Mouse (Mus musculus): ENCODE measurements at regions not wholly inside any gene's neighbourhood (a gene's known extent, or its start where the extent isn't known, plus 50 kb on each side); places are given as distances from the start of the nearest gene placed in this dataset.

DNA sequence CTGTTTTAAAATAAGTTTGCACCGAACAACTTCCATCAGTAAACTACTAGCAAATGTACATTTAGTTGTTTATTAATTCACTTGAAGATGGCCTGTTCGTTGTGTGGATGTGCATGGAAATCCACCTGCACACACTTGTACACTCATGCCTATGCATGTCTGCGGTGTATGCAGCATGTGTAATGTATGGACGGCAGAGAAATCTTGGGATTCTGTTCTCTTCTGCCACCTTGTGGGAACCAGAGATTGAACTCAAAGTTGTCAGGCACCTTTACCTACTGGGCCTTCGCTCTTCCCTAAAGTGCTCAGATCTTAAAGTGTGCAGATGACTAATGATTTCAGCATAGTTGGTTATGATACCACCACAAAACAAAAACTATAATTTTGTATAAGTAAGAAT lies 137.4 kb downstream of the Kitl start:
- Histone ChIP-seq H3K4me1 (replicated peaks; ENCODE audit: low read depth, low read length) (no peaks in the 10 kb centered on the region), H3K27me3 (ENCODE audit: insufficient read depth, low read length) (no peaks in the 10 kb centered on the region), H3K36me3 (ENCODE audit: insufficient read depth, low read length) (no peaks in the 10 kb centered on the region), H3K9me3 (ENCODE audit: low read length) (no peaks in the 10 kb centered on the region), H3K4me3 (replicated peaks; ENCODE audit: low read length) (no peak overlapping the region)
- no peak for TF ChIP-seq NANOG (IDR thresholded peaks at IDR 0.05; ENCODE audit: borderline replicate concordance, low read length)
- TF ChIP-seq CTCF (conservative IDR thresholded peaks at IDR 0.05; ENCODE audit: low read length), result 0 out of 2 replicates have a peak, but pooled peaks have one; percentile 8

DNA sequence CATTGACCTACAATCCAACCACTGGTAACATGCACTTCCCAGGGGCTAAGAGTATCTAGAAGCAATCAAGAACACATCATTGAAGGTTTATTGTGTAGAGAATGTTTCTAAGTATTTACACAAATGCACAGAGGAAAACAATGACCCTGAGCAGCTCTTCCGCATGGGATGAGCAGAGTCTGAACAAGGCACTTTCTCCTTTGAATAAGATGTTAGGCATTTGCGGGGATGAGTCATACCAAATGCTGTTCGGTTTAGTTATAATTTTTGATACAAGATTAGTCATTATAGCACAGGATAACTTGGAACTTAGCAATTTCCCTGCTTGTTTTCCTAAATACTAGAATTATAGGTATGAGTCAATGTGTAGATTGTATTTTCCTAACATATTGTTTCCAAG lies 137.9 kb downstream of the Kitl start:
- no peak for TF ChIP-seq POU5F1 (IDR thresholded peaks at IDR 0.05; ENCODE audit: borderline replicate concordance, low read length)
- no peak for TF ChIP-seq CTCF (conservative IDR thresholded peaks at IDR 0.05; ENCODE audit: low read length)
- TF ChIP-seq NANOG (IDR thresholded peaks at IDR 0.05; ENCODE audit: borderline replicate concordance, low read length), result no peak
- no peaks in the 10 kb centered on the region for H3K4me1 ChIP-seq (replicated peaks; ENCODE audit: low read depth, low read length)
- H3K9me3 ChIP-seq (ENCODE audit: low read length), result no peaks in the 10 kb centered on the region
- no peak overlapping the region for H3K4me3 ChIP-seq (replicated peaks; ENCODE audit: low read length)
- H3K36me3 ChIP-seq (ENCODE audit: insufficient read depth, low read length), result no peaks in the 10 kb centered on the region
- no peaks in the 10 kb centered on the region for H3K27me3 ChIP-seq (ENCODE audit: insufficient read depth, low read length)

DNA sequence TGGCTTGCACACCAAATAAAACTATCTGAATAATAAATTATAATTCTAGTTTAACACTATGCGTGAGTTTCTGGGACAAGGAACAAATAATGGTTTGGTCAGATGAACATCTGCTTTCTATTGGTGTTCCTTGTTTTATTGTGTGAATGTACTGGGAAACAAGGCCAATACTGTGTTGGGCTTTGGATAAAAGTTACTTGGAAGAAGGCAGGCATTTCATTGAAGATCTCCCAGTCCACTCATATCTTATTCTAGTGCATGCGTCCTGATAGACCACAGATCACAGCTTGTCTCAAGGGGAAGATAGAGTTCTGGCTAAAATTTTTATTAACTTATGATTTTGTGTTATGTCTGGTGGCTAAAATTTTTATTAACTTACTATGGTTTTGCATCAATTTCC lies 140.1 kb downstream of the Kitl start:
- Histone ChIP-seq H3K9me3 (ENCODE audit: low read length) (no peaks in the 10 kb centered on the region), H3K4me3 (replicated peaks; ENCODE audit: low read length) (no peak overlapping the region), H3K27me3 (ENCODE audit: insufficient read depth, low read length) (no peaks in the 10 kb centered on the region), H3K36me3 (ENCODE audit: insufficient read depth, low read length) (no peaks in the 10 kb centered on the region), H3K4me1 (replicated peaks; ENCODE audit: low read depth, low read length) (peaks cover 10% of the 10 kb centered on the region)
- TF ChIP-seq CTCF (conservative IDR thresholded peaks at IDR 0.05; ENCODE audit: low read length) (no peak), POU5F1 (IDR thresholded peaks at IDR 0.05; ENCODE audit: borderline replicate concordance, low read length) (no peak), NANOG (IDR thresholded peaks at IDR 0.05; ENCODE audit: borderline replicate concordance, low read length) (no peak)

DNA sequence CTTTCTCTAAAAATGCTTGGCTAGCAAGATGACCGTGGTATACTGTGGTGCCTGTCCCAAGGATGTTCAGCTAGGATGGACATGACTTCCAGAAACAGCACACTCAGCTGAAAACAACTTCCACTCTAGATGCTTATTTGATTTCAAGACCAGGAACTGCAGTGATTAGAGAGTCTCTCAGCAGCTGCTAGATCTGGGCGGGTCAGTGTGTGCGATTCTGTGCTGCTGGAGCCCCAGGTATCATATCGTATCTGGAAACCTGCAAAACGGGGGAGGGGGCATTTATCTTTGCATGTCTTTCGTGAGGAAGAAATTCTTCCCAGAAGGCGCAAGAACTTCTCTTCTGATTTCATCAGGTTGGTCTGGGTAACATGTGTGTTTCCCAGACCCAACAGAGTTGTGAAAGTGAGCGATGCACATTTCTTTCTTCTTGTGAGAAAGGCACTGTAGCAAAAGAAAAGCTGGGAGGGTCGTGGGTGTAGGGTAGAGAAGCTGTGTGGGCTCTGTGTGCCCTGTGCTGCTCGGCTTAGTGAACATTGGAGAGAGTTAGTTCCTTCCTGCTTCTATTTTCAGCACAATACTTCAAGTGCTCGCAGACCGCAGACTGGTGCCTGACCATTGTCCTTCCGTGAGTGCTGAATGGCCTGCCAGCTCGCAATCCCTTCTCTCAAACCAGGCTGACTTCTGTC lies 144.6 kb downstream of the Kitl start:
- Histone ChIP-seq H3K9me3 (ENCODE audit: low read length) (no peaks in the 10 kb centered on the region), H3K4me1 (replicated peaks; ENCODE audit: low read depth, low read length) (peaks cover 38% of the 10 kb centered on the region), H3K4me3 (replicated peaks; ENCODE audit: low read length) (0 out of 2 replicates have a peak overlapping the region, but pooled peaks have one; percentile 10), H3K27me3 (ENCODE audit: insufficient read depth, low read length) (no peaks in the 10 kb centered on the region), H3K36me3 (ENCODE audit: insufficient read depth, low read length) (no peaks in the 10 kb centered on the region)
- no peak for TF ChIP-seq CTCF (conservative IDR thresholded peaks at IDR 0.05; ENCODE audit: low read length)
- no peak for TF ChIP-seq NANOG (IDR thresholded peaks at IDR 0.05; ENCODE audit: borderline replicate concordance, low read length)
- no peak for TF ChIP-seq POU5F1 (IDR thresholded peaks at IDR 0.05; ENCODE audit: borderline replicate concordance, low read length)

DNA sequence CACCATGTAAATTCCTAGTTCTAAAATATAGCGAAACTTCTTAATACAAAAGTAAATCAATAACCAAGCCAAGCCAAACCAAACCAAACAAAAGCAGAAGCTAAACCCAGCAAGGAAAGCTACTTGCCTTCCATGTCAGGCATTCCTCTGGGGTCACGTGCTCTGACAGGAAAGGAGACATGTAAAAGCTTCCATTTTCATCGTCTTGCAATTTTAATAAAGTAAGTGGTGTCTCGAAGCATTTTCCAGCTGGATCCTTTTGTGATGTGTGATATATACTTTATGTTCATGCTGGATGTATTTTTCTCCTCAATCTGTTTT lies 145.1 kb downstream of the Kitl start:
- no peak for TF ChIP-seq POU5F1 (IDR thresholded peaks at IDR 0.05; ENCODE audit: borderline replicate concordance, low read length)
- no peak for TF ChIP-seq CTCF (conservative IDR thresholded peaks at IDR 0.05; ENCODE audit: low read length)
- no peak for TF ChIP-seq NANOG (IDR thresholded peaks at IDR 0.05; ENCODE audit: borderline replicate concordance, low read length)
- Histone ChIP-seq H3K9me3 (ENCODE audit: low read length) (no peaks in the 10 kb centered on the region), H3K27me3 (ENCODE audit: insufficient read depth, low read length) (no peaks in the 10 kb centered on the region), H3K36me3 (ENCODE audit: insufficient read depth, low read length) (no peaks in the 10 kb centered on the region), H3K4me3 (replicated peaks; ENCODE audit: low read length) (no peak overlapping the region), H3K4me1 (replicated peaks; ENCODE audit: low read depth, low read length) (peaks cover 44% of the 10 kb centered on the region)

DNA sequence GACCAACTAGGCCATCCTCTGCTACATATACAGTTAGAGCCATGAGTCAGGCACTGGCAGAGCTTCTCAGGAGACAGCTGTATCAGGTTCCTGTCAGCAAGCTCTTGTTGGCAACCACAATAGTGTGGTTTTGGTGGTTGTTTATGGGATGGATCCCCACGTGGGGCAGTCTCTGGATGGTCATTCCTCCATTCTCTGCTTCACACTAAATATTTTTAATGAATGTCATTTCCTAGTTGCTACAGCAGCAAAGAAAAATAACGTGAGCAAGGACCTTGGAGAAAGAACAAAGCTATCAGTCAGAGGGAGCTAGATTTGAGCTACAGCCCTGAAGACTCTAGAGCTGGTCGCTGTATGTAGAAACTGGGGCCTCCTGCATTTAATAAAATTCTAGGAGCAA lies 145.7 kb downstream of the Kitl start:
- Histone ChIP-seq H3K27me3 (ENCODE audit: insufficient read depth, low read length) (no peaks in the 10 kb centered on the region), H3K36me3 (ENCODE audit: insufficient read depth, low read length) (no peaks in the 10 kb centered on the region), H3K9me3 (ENCODE audit: low read length) (no peaks in the 10 kb centered on the region), H3K4me1 (replicated peaks; ENCODE audit: low read depth, low read length) (peaks cover 45% of the 10 kb centered on the region), H3K4me3 (replicated peaks; ENCODE audit: low read length) (no peak overlapping the region)
- TF ChIP-seq POU5F1 (IDR thresholded peaks at IDR 0.05; ENCODE audit: borderline replicate concordance, low read length), result no peak
- no peak for TF ChIP-seq CTCF (conservative IDR thresholded peaks at IDR 0.05; ENCODE audit: low read length)
- TF ChIP-seq NANOG (IDR thresholded peaks at IDR 0.05; ENCODE audit: borderline replicate concordance, low read length), result no peak

DNA sequence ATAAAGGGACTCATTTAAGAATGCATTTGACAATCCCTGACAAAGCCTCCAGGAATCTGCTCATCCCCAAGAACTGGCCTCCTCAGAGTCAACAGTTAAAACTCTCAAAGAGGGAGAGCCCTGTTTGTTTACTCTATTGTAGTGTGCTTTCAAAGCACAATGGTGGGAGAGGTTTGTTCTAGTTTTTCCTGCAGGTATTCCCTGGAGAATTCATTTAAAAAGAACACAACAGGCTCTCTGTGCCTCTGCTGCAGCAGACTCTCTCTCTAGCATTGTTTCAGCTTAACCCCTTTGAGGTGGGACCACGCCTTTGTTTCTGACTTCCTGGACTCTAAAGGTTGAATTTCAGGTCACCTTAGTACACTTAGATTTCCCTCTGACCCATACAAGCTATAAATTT lies 149.1 kb downstream of the Kitl start:
- H3K9me3 ChIP-seq (ENCODE audit: low read length), result no peaks in the 10 kb centered on the region
- TF ChIP-seq CTCF (conservative IDR thresholded peaks at IDR 0.05; ENCODE audit: low read length) (no peak), NANOG (IDR thresholded peaks at IDR 0.05; ENCODE audit: borderline replicate concordance, low read length) (peak; percentile 58)
- H3K4me3 ChIP-seq (replicated peaks; ENCODE audit: low read length), result no peak overlapping the region
- no peaks in the 10 kb centered on the region for H3K27me3 ChIP-seq (ENCODE audit: insufficient read depth, low read length)
- H3K4me1 ChIP-seq (replicated peaks; ENCODE audit: low read depth, low read length), result peaks cover 45% of the 10 kb centered on the region
- no peaks in the 10 kb centered on the region for H3K36me3 ChIP-seq (ENCODE audit: insufficient read depth, low read length)

DNA sequence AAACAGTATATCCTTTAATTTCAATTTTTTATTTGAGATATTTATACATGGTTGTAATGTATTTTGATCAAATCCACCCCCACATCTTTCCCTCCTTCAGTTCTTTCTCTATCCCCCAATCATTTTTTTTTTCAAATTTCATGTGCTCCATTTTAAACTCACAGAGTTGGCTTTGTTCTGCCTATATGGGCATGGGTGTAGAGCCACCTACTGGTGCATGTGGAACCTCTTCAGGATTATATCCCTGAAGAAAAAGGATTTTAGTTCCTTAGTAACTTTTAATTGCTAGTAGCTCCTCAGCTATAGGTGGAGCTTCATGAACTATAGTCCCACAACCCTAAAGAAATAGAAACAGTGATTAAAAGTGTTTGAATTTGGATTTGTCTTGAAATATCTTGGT lies 155.4 kb downstream of the Kitl start:
- no peak overlapping the region for H3K4me3 ChIP-seq (replicated peaks; ENCODE audit: low read length)
- H3K4me1 ChIP-seq (replicated peaks; ENCODE audit: low read depth, low read length), result no peaks in the 10 kb centered on the region
- H3K9me3 ChIP-seq (ENCODE audit: low read length), result no peaks in the 10 kb centered on the region
- H3K27me3 ChIP-seq (ENCODE audit: insufficient read depth, low read length), result no peaks in the 10 kb centered on the region
- TF ChIP-seq CTCF (conservative IDR thresholded peaks at IDR 0.05; ENCODE audit: low read length) (peak; percentile 21; the same call in 1 of the 2 replicates), POU5F1 (IDR thresholded peaks at IDR 0.05; ENCODE audit: borderline replicate concordance, low read length) (no peak)
- H3K36me3 ChIP-seq (ENCODE audit: insufficient read depth, low read length), result no peaks in the 10 kb centered on the region

DNA sequence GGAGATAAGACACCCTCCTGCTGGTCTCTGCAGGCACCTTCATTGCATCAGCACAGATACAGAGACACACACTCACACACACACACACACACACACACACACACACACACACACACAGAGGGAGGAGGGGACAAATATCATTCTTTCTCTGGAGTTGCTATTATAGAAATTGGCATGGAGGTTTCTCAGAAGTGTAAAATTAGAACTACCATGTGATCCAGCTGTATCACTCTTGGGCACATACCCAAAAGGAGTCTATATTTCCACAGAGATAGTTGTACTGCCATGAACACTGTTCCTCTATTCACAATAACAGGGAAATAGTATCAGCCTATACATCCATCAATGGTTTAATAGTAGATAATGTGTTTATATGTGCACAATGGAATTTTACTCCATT lies 137.8 kb upstream of the Gm4301 start:
- Histone ChIP-seq H3K4me1 (replicated peaks; ENCODE audit: low read depth, low read length) (no peaks in the 10 kb centered on the region), H3K36me3 (ENCODE audit: insufficient read depth, low read length) (no peaks in the 10 kb centered on the region), H3K27me3 (ENCODE audit: insufficient read depth, low read length) (no peaks in the 10 kb centered on the region), H3K9me3 (ENCODE audit: low read length) (no peaks in the 10 kb centered on the region), H3K4me3 (replicated peaks; ENCODE audit: low read length) (no peak overlapping the region)
- TF ChIP-seq NANOG (IDR thresholded peaks at IDR 0.05; ENCODE audit: borderline replicate concordance, low read length) (no peak), CTCF (conservative IDR thresholded peaks at IDR 0.05; ENCODE audit: low read length) (no peak), POU5F1 (IDR thresholded peaks at IDR 0.05; ENCODE audit: borderline replicate concordance, low read length) (no peak)
